Mouse (Mus musculus) CH12.LX (cell line): ENCODE measurements at regions not wholly inside any gene's neighbourhood (a gene's known extent, or its start where the extent isn't known, plus 50 kb on each side); places are given as distances from the start of the nearest gene placed in this dataset.
A peak's percentile ranks its signal among the peaks of the same experiment; 100 is the strongest.

Experiments used
- DNase-seq: peaks from one replicate; pipeline ENCODE4 v3.0.0-alpha.2; 2013; ENCODE audit errors: extremely low read depth
- H3K27ac ChIP-seq: 2 replicates; pipeline ENCODE4 v1.5.1; 2012; ENCODE audit warnings: low read depth, mild to moderate bottlenecking, control low read depth, moderate library complexity; ENCODE audit not compliant: insufficient read depth
- H3K27me3 ChIP-seq: replicated peaks from 2 replicates; pipeline ENCODE3; 2012; ENCODE audit warnings: inconsistent platforms
- H3K36me3 ChIP-seq, 2 experiments: replicated peaks in 1 of 2; 2 replicates each; pipeline versions ENCODE3 to v1.6.1; 2012; ENCODE audit warnings: inconsistent platforms in 1 of 2, low read length in 1 of 2, mild to moderate bottlenecking in 1 of 2, mixed read lengths in 1 of 2, moderate library complexity in 1 of 2; ENCODE audit not compliant: control insufficient read depth in 1 of 2, insufficient read depth in 1 of 2
- H3K4me1 ChIP-seq, 2 experiments: 2 replicates each; pipeline ENCODE4 v1.6.1; 2012; ENCODE audit warnings: inconsistent platforms in 1 of 2, moderate library complexity in 1 of 2; ENCODE audit not compliant: insufficient read depth in 2 of 2, control insufficient read depth in 1 of 2
- H3K4me2 ChIP-seq: 2 replicates; pipeline ENCODE4 v1.6.1; 2012; ENCODE audit warnings: low read depth, mild to moderate bottlenecking, control low read depth; ENCODE audit not compliant: poor library complexity, insufficient read depth, severe bottlenecking
- H3K4me3 ChIP-seq, 3 experiments: fragments of 150-350 bp in 1 of 3; sonication (generic) in 1 of 3; replicated peaks in 1 of 3; 2 replicates each; pipeline versions ENCODE3 to v1.5.1; 2011 to 2012; ENCODE audit warnings: low read depth in 2 of 3, low read length in 2 of 3, mild to moderate bottlenecking in 2 of 3, moderate library complexity in 2 of 3, control low read depth in 1 of 3, improper control_type of control experiment in 1 of 3, inconsistent platforms in 1 of 3, mixed read lengths in 1 of 3; ENCODE audit not compliant: poor library complexity in 1 of 3
- H3K79me2 ChIP-seq: replicated peaks from 2 replicates; pipeline ENCODE4 v1.6.1; 2012; ENCODE audit warnings: mild to moderate bottlenecking, moderate library complexity; ENCODE audit not compliant: control insufficient read depth, poor library complexity, insufficient read depth, severe bottlenecking; ENCODE audit errors: extremely low read depth
- H3K9ac ChIP-seq: 2 replicates; pipeline ENCODE4 v1.6.1; 2012; ENCODE audit warnings: low read depth, mild to moderate bottlenecking, control low read depth, moderate library complexity; ENCODE audit not compliant: insufficient read depth
- H3K9me3 ChIP-seq: replicated peaks from 2 replicates; pipeline ENCODE3; 2012; ENCODE audit warnings: low read length, inconsistent platforms, mixed read lengths
- BHLHE40 ChIP-seq: IDR thresholded peaks from 2 replicates; pipeline ENCODE4 v1.6.1; 2011; ENCODE audit warnings: mild to moderate bottlenecking, low read depth, low read length, improper control_type of control experiment
- CHD2 ChIP-seq: IDR thresholded peaks from 2 replicates; pipeline ENCODE4 v1.6.1; 2011; ENCODE audit warnings: low read length, improper control_type of control experiment
- CTCF ChIP-seq, 2 experiments: IDR thresholded peaks in 1 of 2; conservative IDR thresholded peaks in 1 of 2; 2 replicates each; pipeline ENCODE4 v1.5.1; 2011 to 2012; ENCODE audit warnings: low read depth in 2 of 2, low read length in 2 of 2, improper control_type of control experiment in 1 of 2, inconsistent platforms in 1 of 2, mild to moderate bottlenecking in 1 of 2, moderate library complexity in 1 of 2
- E2F4 ChIP-seq: IDR thresholded peaks from 2 replicates; pipeline ENCODE4 v1.6.1; 2011; ENCODE audit warnings: low read depth, low read length, improper control_type of control experiment; ENCODE audit not compliant: insufficient replicate concordance
- ELF1 ChIP-seq: IDR thresholded peaks from 2 replicates; pipeline ENCODE4 v1.6.1; 2014; ENCODE audit warnings: low read depth, mild to moderate bottlenecking, inconsistent platforms, low read length, improper control_type of control experiment
- EP300 ChIP-seq: IDR thresholded peaks from 2 replicates; pipeline ENCODE4 v1.6.1; 2011; ENCODE audit warnings: low read length, improper control_type of control experiment
- ETS1 ChIP-seq: conservative IDR thresholded peaks from 2 replicates; pipeline ENCODE4 v1.6.1; 2012; ENCODE audit warnings: low read depth, mild to moderate bottlenecking, inconsistent platforms, low read length, improper control_type of control experiment, moderate library complexity
- HCFC1 ChIP-seq: IDR thresholded peaks from 2 replicates; pipeline ENCODE4 v1.6.1; 2012; ENCODE audit warnings: low read depth, mild to moderate bottlenecking, inconsistent platforms, low read length, improper control_type of control experiment
- JUN ChIP-seq: IDR thresholded peaks from 2 replicates; pipeline ENCODE4 v1.6.1; 2011; ENCODE audit warnings: low read depth, mild to moderate bottlenecking, low read length, improper control_type of control experiment, moderate library complexity; ENCODE audit not compliant: insufficient read depth
- JUND ChIP-seq: conservative IDR thresholded peaks from 2 replicates; pipeline ENCODE4 v1.6.1; 2011; ENCODE audit warnings: low read depth, low read length, improper control_type of control experiment
- MAX ChIP-seq: IDR thresholded peaks from 2 replicates; pipeline ENCODE4 v1.6.1; 2011; ENCODE audit warnings: low read length, improper control_type of control experiment
- MAZ ChIP-seq: IDR thresholded peaks from 2 replicates; pipeline ENCODE4 v1.6.1; 2012; ENCODE audit warnings: low read depth, mild to moderate bottlenecking, inconsistent platforms, low read length, improper control_type of control experiment, moderate library complexity
- MEF2A ChIP-seq: IDR thresholded peaks from 2 replicates; pipeline ENCODE4 v1.6.1; 2014; ENCODE audit warnings: low read depth, mild to moderate bottlenecking, inconsistent platforms, low read length, improper control_type of control experiment, borderline replicate concordance
- MXI1 ChIP-seq: IDR thresholded peaks from 2 replicates; pipeline ENCODE4 v1.6.1; 2011; ENCODE audit warnings: mild to moderate bottlenecking, low read depth, low read length, improper control_type of control experiment
- MYC ChIP-seq: IDR thresholded peaks from 2 replicates; pipeline ENCODE4 v1.6.1; 2011; ENCODE audit warnings: low read depth, mild to moderate bottlenecking, improper control_type of control experiment, low read length
- NELFE ChIP-seq: IDR thresholded peaks from 2 replicates; pipeline ENCODE4 v1.6.1; 2011; ENCODE audit warnings: low read depth, low read length, improper control_type of control experiment
- NRF1 ChIP-seq: IDR thresholded peaks from 2 replicates; pipeline ENCODE4 v1.6.1; 2014; ENCODE audit warnings: low read depth, mild to moderate bottlenecking, inconsistent platforms, low read length, improper control_type of control experiment, moderate library complexity
- POLR2A ChIP-seq: IDR thresholded peaks from 2 replicates; pipeline ENCODE4 v1.6.1; 2011; ENCODE audit warnings: low read depth, mild to moderate bottlenecking, improper control_type of control experiment, low read length
- POLR2AphosphoS2 ChIP-seq: IDR thresholded peaks from 2 replicates; pipeline ENCODE4 v1.6.1; 2011; ENCODE audit warnings: low read depth, low read length, improper control_type of control experiment
- RAD21 ChIP-seq: IDR thresholded peaks from 2 replicates; pipeline ENCODE4 v1.6.1; 2011; ENCODE audit warnings: low read depth, mild to moderate bottlenecking, low read length, improper control_type of control experiment, moderate library complexity
- RCOR1 ChIP-seq: conservative IDR thresholded peaks from 2 replicates; pipeline ENCODE4 v1.6.1; 2012; ENCODE audit warnings: low read depth, mild to moderate bottlenecking, inconsistent platforms, low read length, improper control_type of control experiment
- SMC3 ChIP-seq: IDR thresholded peaks from 2 replicates; pipeline ENCODE4 v1.6.1; 2011; ENCODE audit warnings: low read depth, low read length, improper control_type of control experiment
- TBP ChIP-seq: conservative IDR thresholded peaks from 2 replicates; pipeline ENCODE4 v1.6.1; 2011; ENCODE audit warnings: low read depth, low read length, improper control_type of control experiment
- TCF12 ChIP-seq: IDR thresholded peaks from 2 replicates; pipeline ENCODE4 v1.6.1; 2014; ENCODE audit warnings: low read depth, mild to moderate bottlenecking, inconsistent platforms, low read length, improper control_type of control experiment
- UBTF ChIP-seq: IDR thresholded peaks from 2 replicates; pipeline ENCODE4 v1.6.1; 2012; ENCODE audit warnings: low read depth, mild to moderate bottlenecking, inconsistent platforms, low read length, improper control_type of control experiment, moderate library complexity
- USF1 ChIP-seq: IDR thresholded peaks from 2 replicates; pipeline ENCODE4 v1.6.1; 2014; ENCODE audit warnings: low read depth, mild to moderate bottlenecking, inconsistent platforms, low read length, improper control_type of control experiment
- ZKSCAN1 ChIP-seq: IDR thresholded peaks from 2 replicates; pipeline ENCODE4 v1.6.1; 2012; ENCODE audit warnings: low read depth, inconsistent platforms, low read length, improper control_type of control experiment, borderline replicate concordance
- ZNF384 ChIP-seq: IDR thresholded peaks from 2 replicates; pipeline ENCODE4 v1.6.1; 2012; ENCODE audit warnings: low read depth, low read length, improper control_type of control experiment, inconsistent platforms
- dilution Hi-C: fragments of 300-500 bp; cut with MboI; formaldehyde crosslinking; loops from 2 replicates; pipeline ENCODE4 v1.14.3; 2020; ENCODE audit warnings: low sequenced_read_pairs; ENCODE audit not compliant: extremely low pct_unique_long_range_greater_than_20kb, extremely low pct_ligation_motif_present
- in situ Hi-C: fragments of 300-500 bp; cut with MboI; formaldehyde crosslinking; loops from 3 replicates; pipeline ENCODE4 v1.14.3; 2019; ENCODE audit warnings: low sequenced_read_pairs, low pct_ligation_motif_present, low pct_unique_long_range_greater_than_20kb, mixed read lengths

DNA sequence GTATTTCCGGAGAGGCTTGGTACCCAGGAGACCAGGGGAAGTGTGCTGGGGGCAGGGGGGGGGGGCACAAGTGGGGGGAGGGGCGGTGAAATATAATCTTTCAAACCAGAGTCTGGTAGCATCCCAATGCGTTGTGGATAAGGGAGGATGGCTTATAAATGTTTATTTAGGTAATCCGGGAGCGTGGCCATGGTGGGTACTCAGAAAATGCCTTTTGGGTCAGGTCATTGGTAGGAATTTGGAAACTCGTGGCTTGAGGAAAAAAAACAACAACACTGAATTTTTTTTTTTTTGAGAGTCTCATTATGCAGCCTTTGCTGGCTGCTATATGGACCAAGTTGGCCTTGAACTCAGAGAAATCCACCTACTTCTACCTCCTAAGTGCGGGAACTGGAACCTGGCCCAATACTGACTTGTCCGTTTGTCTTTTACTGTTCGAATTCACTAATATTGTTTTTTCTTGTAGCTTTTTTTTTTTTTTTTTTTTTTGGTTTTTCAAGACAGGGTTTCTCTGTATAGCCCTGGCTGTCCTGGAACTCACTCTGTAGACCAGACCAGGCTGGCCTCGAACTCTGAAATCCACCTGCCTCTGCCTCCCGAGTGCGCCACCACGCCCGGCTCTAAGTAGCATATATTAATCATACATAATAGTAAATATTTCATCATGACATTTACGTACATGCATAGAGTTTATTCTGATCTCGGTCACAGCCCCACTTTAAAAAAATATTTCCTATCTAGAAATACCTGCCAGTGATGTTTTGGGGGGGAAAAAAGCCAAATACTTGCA, 52.8 kb upstream of the Pim1 start:
- peak overlapping the region; percentile 70 for H3K4me2 ChIP-seq
- no peaks in the 10 kb centered on the region for H3K9me3 ChIP-seq
- dilution Hi-C loops (no loop called here), in situ Hi-C loops (loop anchor here (5.0 kb wide), 1 partner anchor 45 kb away; no protein-coding TSS in a partner anchor)
- peaks cover 16% of the 10 kb centered on the region for H3K79me2 ChIP-seq
- H3K4me3 ChIP-seq, result peak overlapping the region; percentile 33 to 88 (median 71)
- H3K27me3 ChIP-seq, result no peaks in the 10 kb centered on the region
- peaks cover 0 to 15% of the 10 kb centered on the region in 2 experiments for H3K36me3 ChIP-seq
- TF ChIP-seq POLR2A (peak; percentile 12; the same call in 1 of the 2 replicates), CHD2 (peak; percentile 70), TBP (0 out of 2 replicates have a peak, but pooled peaks have one; percentile 33), ZNF384 (peak; percentile 80; the same call in 1 of the 2 replicates), RCOR1 (no peak), SMC3 (no peak), POLR2AphosphoS2 (no peak)
- H3K9ac ChIP-seq, result peak overlapping the region; percentile 57
- no peak for DNase-seq
- peak overlapping the region; percentile 64; the same call in 1 of the 2 replicates for H3K27ac ChIP-seq
- peaks cover 9 to 44% of the 10 kb centered on the region in 2 experiments for H3K4me1 ChIP-seq

DNA sequence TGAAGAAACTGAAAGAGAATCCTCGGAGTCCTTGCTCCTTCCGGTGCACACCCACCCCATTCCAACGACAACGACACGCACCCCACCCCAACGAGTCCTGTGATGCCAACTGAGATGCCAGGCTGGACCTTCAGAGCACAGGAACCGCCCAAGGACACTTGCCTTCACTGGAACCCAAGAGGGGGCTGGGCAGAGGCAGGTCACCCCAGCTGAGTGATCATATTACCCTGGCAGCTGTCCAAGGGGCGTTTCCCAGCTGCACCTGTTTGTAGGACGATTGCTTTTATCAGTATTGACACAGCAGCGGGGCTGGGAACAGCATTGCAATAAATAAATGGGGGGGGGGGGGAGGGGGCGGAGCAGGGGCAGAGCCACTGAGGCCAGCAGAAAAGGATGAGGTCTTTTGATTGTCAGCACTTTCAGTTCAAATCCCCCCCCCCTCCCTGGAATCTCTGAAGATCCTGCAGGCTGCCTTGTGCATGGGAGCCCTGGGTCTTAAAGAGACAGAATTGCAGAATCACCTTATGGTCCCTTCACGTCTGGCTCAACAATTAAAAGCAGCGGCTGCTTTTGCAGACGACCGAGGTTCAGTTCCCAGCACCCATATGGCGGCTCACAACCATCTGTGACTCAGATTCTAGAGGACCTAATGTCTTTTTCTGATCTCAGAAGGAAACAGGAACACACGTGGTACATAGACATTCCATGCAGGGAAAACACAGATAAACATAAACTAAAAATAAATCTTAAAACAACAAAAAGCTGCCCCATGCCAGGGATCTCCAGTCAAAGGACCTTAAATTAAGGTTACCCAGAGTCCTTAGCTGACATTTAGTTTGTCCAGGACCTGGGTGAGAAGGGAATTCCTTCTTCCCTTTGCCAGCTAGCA, 52.0 kb upstream of the Pim1 start:
- H3K4me3 ChIP-seq, result peak overlapping the region; percentile 17 to 71 (median 55)
- H3K4me1 ChIP-seq, result peaks cover 9 to 49% of the 10 kb centered on the region in 2 experiments
- peak overlapping the region; percentile 70 for H3K4me2 ChIP-seq
- peak overlapping the region; percentile 57 for H3K9ac ChIP-seq
- H3K36me3 ChIP-seq, result peaks cover 0 to 10% of the 10 kb centered on the region in 2 experiments
- no peaks in the 10 kb centered on the region for H3K9me3 ChIP-seq
- in situ Hi-C loops, result loop anchor here (5.0 kb wide), 1 partner anchor 44 kb away; no protein-coding TSS in a partner anchor
- peak; percentile 80 for DNase-seq
- dilution Hi-C loops, result no loop called here
- 0 out of 2 replicates have a peak overlapping the region, but pooled peaks have one; percentile 19 for H3K27ac ChIP-seq
- no peaks in the 10 kb centered on the region for H3K27me3 ChIP-seq
- peaks cover 11% of the 10 kb centered on the region for H3K79me2 ChIP-seq
- TF ChIP-seq NELFE (no peak), MYC (no peak), CHD2 (peak; percentile 92), BHLHE40 (peak; percentile 40; the same call in 1 of the 2 replicates), EP300 (peak; percentile 63), MAX (no peak; the same call in 1 of the 2 replicates), MEF2A (peak; percentile 22; the same call in 1 of the 2 replicates), UBTF (no peak), CTCF (conservative IDR thresholded peaks at IDR 0.05 in 1 of 2, IDR thresholded peaks at IDR 0.05 in 1 of 2; ENCODE audit: low read depth in 2 of 2, low read length in 2 of 2) (no peak), MAZ (0 out of 2 replicates have a peak, but pooled peaks have one; percentile 58), JUND (no peak), NRF1 (no peak), POLR2AphosphoS2 (no peak), E2F4 (no peak), TBP (no peak), JUN (no peak), USF1 (no peak), ZKSCAN1 (no peak), RAD21 (no peak), ELF1 (no peak), ZNF384 (no peak), MXI1 (no peak), HCFC1 (no peak), ETS1 (peak; percentile 88), TCF12 (peak; percentile 95)
